Mouse (Mus musculus) gastrocnemius, postnatal 4 days (tissue): ENCODE data around the gene Nab2. TPM values are rescaled to one million over a fixed set of nuclear protein-coding genes. Genes with fewer than 3 reads are reported as not detected.

Source experiments
- DNase-seq, 2 experiments: peaks; one replicate each; pipeline ENCODE4 v3.0.0; 2021 to 2022; ENCODE audit warnings: low spot score in 2 of 2, mixed read lengths in 2 of 2
- long read RNA-seq, 2 experiments: library from polyadenylated mRNA; stranded (forward); transcript quantifications; one replicate each; pipeline ENCODE4 v2.0.0; 2021
- total RNA-seq, 2 experiments: library from RNA; stranded (reverse); gene quantifications; 2 replicates each; pipeline ENCODE4 v1.2.3; 2021

Gene Nab2
- total RNA-seq = 10 to 100 TPM; 14.5 to 14.8 TPM
- long read RNA-seq, experiment 1, transcript Nab2-201 (7 exons, 2,582 nt) = major isoform, 11 of 14 reads
- long read RNA-seq, experiment 1, partial matches to known transcripts = 3 of 14 reads
- long read RNA-seq, experiment 1, other reads (novel, unspliced or antisense) = 0 of 14 reads
- long read RNA-seq, experiment 2, transcript Nab2-201 (7 exons, 2,582 nt) = major isoform, 6 of 13 reads
- long read RNA-seq, experiment 2, partial matches to known transcripts = 1 of 13 reads
- long read RNA-seq, experiment 2, other reads (novel, unspliced or antisense) = 5 of 13 reads

GRCm38 (mm10) chr10:127668093-127669050, at the start of gene Nab2:
Nab2 (minus strand) TSS chr10:127668568.
- peak; percentile 61 to 81 for DNase-seq

GRCm38 (mm10) chr10:127712736-127713135, 44.4 kb upstream of the Nab2 start:
- DNase-seq = no peak

GRCm38 (mm10) chr10:127710331-127710730, 42.0 kb upstream of the Nab2 start:
- no peak for DNase-seq

GRCm38 (mm10) chr10:127708850-127709370, 40.5 kb upstream of the Nab2 start:
- DNase-seq = no peak

- DNase-seq = no peak
Measured at GRCm38 (mm10) chr10:127707721-127708120, 39.4 kb upstream of the Nab2 start.

- no peak for DNase-seq
Measured at GRCm38 (mm10) chr10:127705783-127706182, 37.4 kb upstream of the Nab2 start.

- no peak for DNase-seq
Measured at GRCm38 (mm10) chr10:127704766-127705220, 36.4 kb upstream of the Nab2 start, which contains the start of gene Myo1a. Myo1a (plus strand) TSS chr10:127705170.

GRCm38 (mm10) chr10:127704293-127704692, 35.9 kb upstream of the Nab2 start:
- no peak for DNase-seq

- DNase-seq = no peak
Measured at GRCm38 (mm10) chr10:127703299-127703698, 34.9 kb upstream of the Nab2 start.

- DNase-seq = no peak
Measured at GRCm38 (mm10) chr10:127698966-127699365, 30.6 kb upstream of the Nab2 start.

- DNase-seq = no peak
Measured at GRCm38 (mm10) chr10:127695775-127696174, 27.4 kb upstream of the Nab2 start.

- DNase-seq = no peak
Measured at GRCm38 (mm10) chr10:127694636-127695035, 26.3 kb upstream of the Nab2 start.

GRCm38 (mm10) chr10:127691053-127691452, 22.7 kb upstream of the Nab2 start:
- DNase-seq = no peak

- DNase-seq = no peak
Measured at GRCm38 (mm10) chr10:127682886-127683285, 14.5 kb upstream of the Nab2 start.

- DNase-seq = no peak
Measured at GRCm38 (mm10) chr10:127679881-127680280, 11.5 kb upstream of the Nab2 start.

GRCm38 (mm10) chr10:127679208-127679607, 10.8 kb upstream of the Nab2 start:
- no peak for DNase-seq

- DNase-seq = peak in 1 of 2 experiments; percentile 56
Measured at GRCm38 (mm10) chr10:127677591-127678336, 9.4 kb upstream of the Nab2 start.

- DNase-seq = peak; percentile 88 to 93
Measured at GRCm38 (mm10) chr10:127676691-127677548, 8.6 kb upstream of the Nab2 start.

GRCm38 (mm10) chr10:127675859-127676398, 7.6 kb upstream of the Nab2 start:
- DNase-seq = no peak
